Mouse (Mus musculus): Measurements from ENCODE around the gene Cxcl14. TPM values are rescaled to one million over a fixed set of nuclear protein-coding genes. Genes with fewer than 3 reads are reported as not detected.

The Cxcl14 gene
- 76.4 and 88.1 TPM in 2 replicates for polyA plus RNA-seq (2015; fragmentation: Nextera tagmentation; extraction: Ambion mirVana)

- peak; percentile 44; the same call in 1 of the 2 replicates for ATAC-seq (replicated peaks; ENCODE audit: low FRiP score, low read depth)
- peak; percentile 59 for DNase-seq (ENCODE audit: low spot score)
- H3K9me3 ChIP-seq (replicated peaks; ENCODE audit: low read length): no peaks in the 10 kb centered on the region
- TF ChIP-seq CTCF (IDR thresholded peaks at IDR 0.05; ENCODE audit: low read depth): no peak
- peaks cover 6% of the 10 kb centered on the region; the same call in 1 of the 2 replicates for H3K4me1 ChIP-seq (replicated peaks; ENCODE audit: insufficient read depth, low read length)
- peak within 1 kb of the TSS; percentile 47 for H3K4me3 ChIP-seq (replicated peaks; ENCODE audit: low read depth, low read length)
- peak within 1 kb of the TSS; percentile 53 for H3K9ac ChIP-seq (ENCODE audit: low read depth, low read length)
- peak within 1 kb of the TSS; percentile 64 for H3K4me2 ChIP-seq (ENCODE audit: low read length)
- H3K36me3 ChIP-seq (ENCODE audit: insufficient read depth, low read length): no peaks in the 10 kb centered on the region
- peaks cover 30% of the 10 kb centered on the region for H3K27me3 ChIP-seq (ENCODE audit: insufficient read depth, low read length)
- no peak within 1 kb of the TSS for H3K27ac ChIP-seq
- WGBS: under 1% methylated on average over 55 of the region's 76 CpGs
Measured at GRCm38 (mm10) chr13:56295943-56296658, at the start of gene Cxcl14. TSS of gene Cxcl14 (minus strand) at chr13:56296551.

DNA sequence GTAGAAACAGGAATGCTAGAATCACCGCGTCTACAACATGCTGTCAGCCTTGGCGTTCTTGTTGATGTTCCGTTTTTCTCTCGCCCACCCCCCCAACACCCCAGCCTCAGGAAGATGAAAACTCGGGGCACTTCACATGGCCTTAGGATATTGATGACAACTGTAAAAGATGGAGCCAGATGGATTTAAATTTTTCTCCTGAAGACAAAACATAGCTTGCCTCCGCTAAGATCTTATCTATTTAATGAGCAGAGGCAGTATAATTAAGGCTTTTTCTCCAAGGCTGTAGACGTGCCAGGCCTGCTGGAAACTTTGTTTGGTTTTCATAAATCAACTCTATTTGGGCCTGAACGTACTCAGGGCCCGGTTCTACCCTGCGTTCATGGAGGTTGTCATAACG is 48.0 kb upstream of the Cxcl14 start:
- Histone ChIP-seq H3K4me1 (replicated peaks; ENCODE audit: insufficient read depth, low read length) (no peaks in the 10 kb centered on the region), H3K36me3 (ENCODE audit: insufficient read depth, low read length) (no peaks in the 10 kb centered on the region), H3K4me3 (replicated peaks; ENCODE audit: low read depth, low read length) (no peak overlapping the region), H3K27me3 (ENCODE audit: insufficient read depth, low read length) (no peaks in the 10 kb centered on the region), H3K9ac (ENCODE audit: low read depth, low read length) (no peak overlapping the region), H3K27ac (no peak overlapping the region; the same call in 1 of the 2 replicates), H3K4me2 (ENCODE audit: low read length) (no peak overlapping the region), H3K9me3 (replicated peaks; ENCODE audit: low read length) (no peaks in the 10 kb centered on the region)
- TF ChIP-seq CTCF (IDR thresholded peaks at IDR 0.05; ENCODE audit: low read depth): no peak
- ATAC-seq (replicated peaks; ENCODE audit: low FRiP score, low read depth) (no peak; the same call in 1 of the 2 replicates), DNase-seq (ENCODE audit: low spot score) (peak; percentile 64)
- WGBS: 45% methylated on average over 12 of the region's 12 CpGs

GRCm38 (mm10) chr13:56342491-56342890 is 46.1 kb upstream of the Cxcl14 start:
- Histone ChIP-seq H3K27ac (no peak overlapping the region), H3K4me3 (replicated peaks; ENCODE audit: low read depth, low read length) (no peak overlapping the region), H3K4me2 (ENCODE audit: low read length) (no peak overlapping the region), H3K9me3 (replicated peaks; ENCODE audit: low read length) (no peaks in the 10 kb centered on the region), H3K36me3 (ENCODE audit: insufficient read depth, low read length) (no peaks in the 10 kb centered on the region), H3K27me3 (ENCODE audit: insufficient read depth, low read length) (no peaks in the 10 kb centered on the region), H3K4me1 (replicated peaks; ENCODE audit: insufficient read depth, low read length) (no peaks in the 10 kb centered on the region), H3K9ac (ENCODE audit: low read depth, low read length) (no peak overlapping the region)
- 79% methylated on average over 10 of the region's 10 CpGs for WGBS
- no peak for ATAC-seq (replicated peaks; ENCODE audit: low FRiP score, low read depth)
- DNase-seq (ENCODE audit: low spot score): no peak
- TF ChIP-seq CTCF (IDR thresholded peaks at IDR 0.05; ENCODE audit: low read depth): no peak

DNA sequence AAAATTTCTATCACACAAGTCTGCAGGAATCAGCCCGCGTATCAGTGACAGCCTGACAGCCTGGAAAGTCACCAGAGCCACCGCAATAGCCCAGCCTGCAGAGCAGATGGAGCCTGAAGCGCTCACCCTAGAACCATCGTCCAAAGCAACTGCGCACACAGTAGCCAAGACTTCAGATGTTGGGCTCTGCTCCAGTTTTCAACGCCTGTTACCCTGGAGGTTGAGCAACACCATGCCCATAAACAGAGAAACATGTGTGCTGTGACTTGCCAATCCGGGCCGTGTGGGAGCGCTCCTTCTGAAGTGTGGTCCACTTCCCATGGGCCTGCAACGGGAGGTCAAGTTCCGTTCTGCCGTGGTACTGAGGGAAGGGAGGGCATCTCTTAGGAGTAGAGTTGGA is 44.2 kb upstream of the Cxcl14 start:
- DNase-seq (ENCODE audit: low spot score): no peak
- Histone ChIP-seq H3K27ac (no peak overlapping the region), H3K9ac (ENCODE audit: low read depth, low read length) (no peak overlapping the region), H3K27me3 (ENCODE audit: insufficient read depth, low read length) (no peaks in the 10 kb centered on the region), H3K4me1 (replicated peaks; ENCODE audit: insufficient read depth, low read length) (no peaks in the 10 kb centered on the region), H3K4me3 (replicated peaks; ENCODE audit: low read depth, low read length) (no peak overlapping the region), H3K36me3 (ENCODE audit: insufficient read depth, low read length) (no peaks in the 10 kb centered on the region), H3K9me3 (replicated peaks; ENCODE audit: low read length) (no peaks in the 10 kb centered on the region), H3K4me2 (ENCODE audit: low read length) (no peak overlapping the region)
- ATAC-seq (replicated peaks; ENCODE audit: low FRiP score, low read depth): no peak
- WGBS: 84% methylated on average over 13 of the region's 13 CpGs
- TF ChIP-seq CTCF (IDR thresholded peaks at IDR 0.05; ENCODE audit: low read depth): no peak

DNA sequence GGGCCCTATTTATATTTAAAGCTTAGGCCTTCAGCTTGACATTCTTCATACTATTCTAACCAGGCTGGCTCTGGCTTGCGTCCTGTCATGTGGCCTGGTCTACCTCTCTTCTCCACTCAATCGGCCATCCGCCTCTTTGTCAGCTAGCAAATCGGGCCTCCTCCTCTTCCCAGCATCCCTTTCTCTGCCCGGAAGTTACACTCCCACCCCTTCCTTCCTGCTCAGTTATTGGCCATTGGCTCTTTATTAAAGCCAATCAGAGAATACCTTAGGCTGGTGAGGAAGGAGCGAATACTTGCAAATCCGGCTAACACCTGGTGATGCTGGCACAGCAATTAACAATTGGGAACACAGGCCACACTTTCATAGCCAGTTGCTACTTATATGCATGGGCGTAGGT is 43.5 kb upstream of the Cxcl14 start:
- WGBS: 88% methylated on average over 8 of the region's 8 CpGs

DNA sequence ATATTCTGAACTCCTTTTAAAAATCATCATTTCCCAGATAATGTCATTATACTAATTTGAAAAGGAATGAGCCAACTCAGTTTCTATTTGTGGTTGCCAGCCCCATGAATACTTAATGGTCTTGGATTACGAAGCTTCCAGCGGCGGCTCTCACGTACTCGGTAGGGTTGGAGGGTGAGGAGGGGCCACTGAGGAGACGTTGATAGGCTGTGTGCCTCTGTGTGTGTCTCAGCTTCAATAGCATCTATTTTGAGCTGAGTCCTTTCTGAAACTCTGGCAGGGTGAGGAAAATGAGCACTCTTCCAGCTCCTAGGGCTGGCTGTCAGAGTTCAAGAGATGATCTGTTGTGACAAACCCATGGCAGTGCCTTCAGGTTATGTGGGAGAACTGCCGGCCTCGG is 40.6 kb upstream of the Cxcl14 start:
- DNase-seq (ENCODE audit: low spot score): no peak
- H3K4me1 ChIP-seq (replicated peaks; ENCODE audit: insufficient read depth, low read length): no peaks in the 10 kb centered on the region
- H3K9ac ChIP-seq (ENCODE audit: low read depth, low read length): no peak overlapping the region
- no peaks in the 10 kb centered on the region for H3K36me3 ChIP-seq (ENCODE audit: insufficient read depth, low read length)
- H3K4me2 ChIP-seq (ENCODE audit: low read length): no peak overlapping the region
- no peak for ATAC-seq (replicated peaks; ENCODE audit: low FRiP score, low read depth)
- no peak overlapping the region for H3K4me3 ChIP-seq (replicated peaks; ENCODE audit: low read depth, low read length)
- no peaks in the 10 kb centered on the region for H3K27me3 ChIP-seq (ENCODE audit: insufficient read depth, low read length)
- no peaks in the 10 kb centered on the region for H3K9me3 ChIP-seq (replicated peaks; ENCODE audit: low read length)
- TF ChIP-seq CTCF (IDR thresholded peaks at IDR 0.05; ENCODE audit: low read depth): no peak
- 43% methylated on average over 8 of the region's 8 CpGs for WGBS
- no peak overlapping the region for H3K27ac ChIP-seq

More for the DNA sequence above, 43.5 kb upstream of the Cxcl14 start:
- Histone ChIP-seq H3K27ac (no peak overlapping the region), H3K36me3 (ENCODE audit: insufficient read depth, low read length) (no peaks in the 10 kb centered on the region), H3K4me2 (ENCODE audit: low read length) (no peak overlapping the region), H3K4me1 (replicated peaks; ENCODE audit: insufficient read depth, low read length) (no peaks in the 10 kb centered on the region), H3K9ac (ENCODE audit: low read depth, low read length) (no peak overlapping the region), H3K9me3 (replicated peaks; ENCODE audit: low read length) (no peaks in the 10 kb centered on the region), H3K4me3 (replicated peaks; ENCODE audit: low read depth, low read length) (no peak overlapping the region), H3K27me3 (ENCODE audit: insufficient read depth, low read length) (no peaks in the 10 kb centered on the region)
- ATAC-seq (replicated peaks; ENCODE audit: low FRiP score, low read depth) (no peak), DNase-seq (ENCODE audit: low spot score) (no peak)
- no peak for TF ChIP-seq CTCF (IDR thresholded peaks at IDR 0.05; ENCODE audit: low read depth)
